Mouse (Mus musculus): ENCODE measurements at regions not wholly inside any gene's neighbourhood (a gene's known extent, or its start where the extent isn't known, plus 50 kb on each side); places are given as distances from the start of the nearest gene placed in this dataset.

DNA sequence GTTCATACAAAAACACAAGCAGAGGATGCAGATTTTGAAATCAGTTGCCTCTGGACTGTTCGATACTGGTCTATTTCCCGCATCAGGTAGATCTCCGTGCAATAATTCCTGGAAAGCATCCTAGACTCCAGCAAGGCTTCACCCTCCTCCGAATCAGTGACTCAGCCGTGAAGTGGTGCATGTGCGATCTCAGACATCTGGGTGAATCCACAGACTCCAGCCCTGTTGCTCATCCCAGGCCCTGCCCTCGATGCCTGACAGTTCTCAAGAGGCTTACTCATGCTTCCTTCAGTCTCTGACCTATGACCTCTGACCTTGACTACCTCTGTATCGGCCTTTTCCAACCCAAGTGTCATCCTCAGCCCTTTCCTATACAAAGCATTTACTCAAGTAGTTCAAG is 68.1 kb upstream of the Ankrd55 start:
- DNase-seq (ENCODE audit: low spot score), result no peak

GRCm38 (mm10) chr13:112223616-112224015 is 64.6 kb upstream of the Ankrd55 start:
- DNase-seq (ENCODE audit: low spot score), result peak; percentile 12

GRCm38 (mm10) chr13:112227766-112228165 is 60.5 kb upstream of the Ankrd55 start:
- DNase-seq (ENCODE audit: low spot score), result no peak

GRCm38 (mm10) chr13:112228846-112229245 is 59.4 kb upstream of the Ankrd55 start:
- DNase-seq (ENCODE audit: low spot score), result no peak

- DNase-seq (ENCODE audit: low spot score), result no peak
Measured at GRCm38 (mm10) chr13:112230176-112230575, 58.1 kb upstream of the Ankrd55 start.

GRCm38 (mm10) chr13:112234695-112235094 is 53.6 kb upstream of the Ankrd55 start:
- DNase-seq (ENCODE audit: low spot score), result no peak

- DNase-seq (ENCODE audit: low spot score), result no peak
Measured at GRCm38 (mm10) chr13:112236956-112237355, 51.3 kb upstream of the Ankrd55 start.

DNA sequence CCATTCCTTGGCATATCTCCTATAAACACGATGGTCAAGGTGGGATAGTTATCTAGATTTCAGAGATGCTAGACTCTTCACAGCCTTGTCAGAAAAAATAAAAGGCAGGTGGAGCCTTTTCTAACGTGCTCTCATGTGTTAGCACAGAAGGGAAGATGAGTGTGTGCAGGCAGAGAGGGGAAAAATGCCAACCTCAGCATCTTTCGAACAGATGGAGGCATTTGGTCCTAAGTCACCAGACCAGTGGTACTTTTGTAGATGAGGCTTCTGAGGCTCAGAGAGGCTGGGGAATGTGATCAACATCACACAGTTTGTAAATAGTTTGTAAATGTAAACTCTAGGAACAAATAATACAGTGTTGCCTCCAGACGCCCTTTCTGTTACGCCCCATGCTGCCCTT is 50.9 kb upstream of the Ankrd55 start:
- no peak for DNase-seq (ENCODE audit: low spot score)

- peak; percentile 10 for DNase-seq (ENCODE audit: low spot score)
Measured at GRCm38 (mm10) chr13:112237917-112238316, 50.3 kb upstream of the Ankrd55 start.
